In genomic region chr8:105269461-105269947, GRCm38 (mm10) we compare ENCODE assay signal across 8 mouse cellular contexts. TPM values are rescaled to one million over a fixed set of nuclear protein-coding genes. Genes with fewer than 3 reads are reported as not detected.
DNase-seq lines count a peak whose midpoint lies in the region; ATAC-seq and TF ChIP-seq lines count a peak whose summit lies in the region.

Gene Hsf4, plus strand, starts transcription at chr8:105269801.

- H3K27me3 ChIP-seq in intestine, embryonic 16.5 days (replicated peaks; ENCODE audit: control insufficient read depth, insufficient read depth, low read length): peaks cover 68% of the 10 kb centered on the region
- peaks cover 71% of the 10 kb centered on the region for H3K27me3 ChIP-seq in liver, postnatal 0 days (ENCODE audit: insufficient read depth, low read length)
- H3K27me3 ChIP-seq in neural tube, embryonic 15.5 days (replicated peaks): peaks cover 96% of the 10 kb centered on the region

- H3K27ac ChIP-seq in intestine, embryonic 16.5 days (ENCODE audit: low read length): no peak within 1 kb of the TSS
- H3K27ac ChIP-seq in liver, postnatal 0 days (ENCODE audit: low read depth): no peak within 1 kb of the TSS
- peak within 1 kb of the TSS; percentile 82 for H3K27ac ChIP-seq in neural tube, embryonic 15.5 days (replicated peaks)

- no peaks in the 10 kb centered on the region for H3K9me3 ChIP-seq in intestine, embryonic 16.5 days (ENCODE audit: control insufficient read depth, low read length)
- no peaks in the 10 kb centered on the region for H3K9me3 ChIP-seq in liver, postnatal 0 days (ENCODE audit: low read length)
- H3K9me3 ChIP-seq in neural tube, embryonic 15.5 days (replicated peaks): no peaks in the 10 kb centered on the region

- DNase-seq in CD4-positive, CD25-positive, alpha-beta regulatory T cell, adult 2 months (ENCODE audit: low read depth, low spot score): peak; percentile 53
- peak; percentile 46 to 49 for DNase-seq in spleen, postnatal 36 days (ENCODE audit: low spot score in 2 of 2)
- no peak for DNase-seq in spleen, adult 12 weeks (ENCODE audit: low spot score)
- peak; percentile 71 for DNase-seq in gastrocnemius, postnatal 25 days
- DNase-seq in liver, postnatal 0 days: peak; percentile 49

- no peak for TF ChIP-seq CTCF in liver, postnatal 0 days (IDR thresholded peaks at IDR 0.05; ENCODE audit: low read depth)

- WGBS in intestine, embryonic 16.5 days: under 1% methylated on average over 42 of the region's 42 CpGs
- WGBS in liver, postnatal 0 days (ENCODE audit: insufficient replicate concordance): 1% methylated on average over 40 of the region's 42 CpGs
- under 1% methylated on average over 42 of the region's 42 CpGs for WGBS in neural tube, embryonic 15.5 days

- H3K36me3 ChIP-seq in intestine, embryonic 16.5 days (ENCODE audit: control insufficient read depth, insufficient read depth, low read length): no peaks in the 10 kb centered on the region
- H3K36me3 ChIP-seq in liver, postnatal 0 days (replicated peaks; ENCODE audit: insufficient read depth, low read length): no peaks in the 10 kb centered on the region
- H3K36me3 ChIP-seq in neural tube, embryonic 15.5 days: no peaks in the 10 kb centered on the region

- no peak for TF ChIP-seq EP300 in liver, postnatal 0 days (IDR thresholded peaks at IDR 0.05; ENCODE audit: low read depth)

- ATAC-seq in CD4-positive, CD25-positive, alpha-beta regulatory T cell, adult 4 months: no peak
- ATAC-seq in intestine, embryonic 16.5 days: peak; percentile 60
- peak; percentile 58 for ATAC-seq in liver, postnatal 0 days
- no peak for ATAC-seq in neural tube, embryonic 15.5 days (ENCODE audit: low FRiP score)

- peak within 1 kb of the TSS; percentile 64 for H3K9ac ChIP-seq in intestine, embryonic 16.5 days (ENCODE audit: low read depth, low read length)
- H3K9ac ChIP-seq in liver, postnatal 0 days (replicated peaks): peak within 1 kb of the TSS; percentile 30; the same call in 1 of the 2 replicates
- peak within 1 kb of the TSS; percentile 54 for H3K9ac ChIP-seq in neural tube, embryonic 15.5 days (replicated peaks)

- H3K4me3 ChIP-seq in intestine, embryonic 16.5 days (ENCODE audit: low read length): peak within 1 kb of the TSS; percentile 55
- peak within 1 kb of the TSS; percentile 42 for H3K4me3 ChIP-seq in liver, postnatal 0 days (ENCODE audit: low read depth, low read length)
- peak within 1 kb of the TSS; percentile 54 for H3K4me3 ChIP-seq in neural tube, embryonic 15.5 days (replicated peaks)

- H3K4me2 ChIP-seq in intestine, embryonic 16.5 days (ENCODE audit: low read depth, low read length): peak within 1 kb of the TSS; percentile 81
- H3K4me2 ChIP-seq in liver, postnatal 0 days (ENCODE audit: low read depth, low read length): peak within 1 kb of the TSS; percentile 76
- H3K4me2 ChIP-seq in neural tube, embryonic 15.5 days: peak within 1 kb of the TSS; percentile 80

- peaks cover 33% of the 10 kb centered on the region for H3K4me1 ChIP-seq in intestine, embryonic 16.5 days (ENCODE audit: control insufficient read depth, insufficient read depth, low read length)
- peaks cover 26% of the 10 kb centered on the region for H3K4me1 ChIP-seq in liver, postnatal 0 days (ENCODE audit: insufficient read depth)
- peaks cover 48% of the 10 kb centered on the region for H3K4me1 ChIP-seq in neural tube, embryonic 15.5 days

RNA-seq across cellular contexts. Expression of gene Hsf4, which starts in this region (rescaled TPM):
- polyA plus RNA-seq in CD4-positive, CD25-positive, alpha-beta regulatory T cell, adult 4 months (2017; shearing (Covaris generic)): under 1 TPM; 0.26 to 0.39 TPM
- total RNA-seq in gastrocnemius, postnatal 25 days (2021): 1 to 10 TPM; 2.9 to 3.0 TPM
- polyA plus RNA-seq in intestine, embryonic 16.5 days (2015; fragmentation: Nextera tagmentation; extraction: Ambion mirVana): 0.17 and 0.18 TPM in 2 replicates
- not detected in 2 replicates for polyA plus RNA-seq in liver, postnatal 0 days (2015; fragmentation: Nextera tagmentation; extraction: Ambion mirVana)
- polyA plus RNA-seq in neural tube, embryonic 15.5 days (2015; fragmentation: Nextera tagmentation; extraction: Ambion mirVana): 0.45 and 0.92 TPM in 2 replicates

Comparison
In these comparisons a context has a peak if more than half of its experiments do, and no peak if none do; other contexts are left out.
1. Peak in ATAC-seq, H3K4me3 ChIP-seq, H3K9ac ChIP-seq and H3K4me2 ChIP-seq in intestine, embryonic 16.5 days; RNA of the gene not detected or under 1 TPM.
2. Peak in DNase-seq, ATAC-seq, H3K4me3 ChIP-seq, H3K9ac ChIP-seq and H3K4me2 ChIP-seq in liver, postnatal 0 days; RNA of the gene not detected or under 1 TPM.